Mouse (Mus musculus) retina, embryonic 14.5 days (tissue): ENCODE measurements around the gene Phlda3.

Experiments
- DNase-seq: peaks from one replicate; pipeline ENCODE4 v3.0.0-alpha.2; 2015; ENCODE audit warnings: low spot score

The Phlda3 gene

DNA sequence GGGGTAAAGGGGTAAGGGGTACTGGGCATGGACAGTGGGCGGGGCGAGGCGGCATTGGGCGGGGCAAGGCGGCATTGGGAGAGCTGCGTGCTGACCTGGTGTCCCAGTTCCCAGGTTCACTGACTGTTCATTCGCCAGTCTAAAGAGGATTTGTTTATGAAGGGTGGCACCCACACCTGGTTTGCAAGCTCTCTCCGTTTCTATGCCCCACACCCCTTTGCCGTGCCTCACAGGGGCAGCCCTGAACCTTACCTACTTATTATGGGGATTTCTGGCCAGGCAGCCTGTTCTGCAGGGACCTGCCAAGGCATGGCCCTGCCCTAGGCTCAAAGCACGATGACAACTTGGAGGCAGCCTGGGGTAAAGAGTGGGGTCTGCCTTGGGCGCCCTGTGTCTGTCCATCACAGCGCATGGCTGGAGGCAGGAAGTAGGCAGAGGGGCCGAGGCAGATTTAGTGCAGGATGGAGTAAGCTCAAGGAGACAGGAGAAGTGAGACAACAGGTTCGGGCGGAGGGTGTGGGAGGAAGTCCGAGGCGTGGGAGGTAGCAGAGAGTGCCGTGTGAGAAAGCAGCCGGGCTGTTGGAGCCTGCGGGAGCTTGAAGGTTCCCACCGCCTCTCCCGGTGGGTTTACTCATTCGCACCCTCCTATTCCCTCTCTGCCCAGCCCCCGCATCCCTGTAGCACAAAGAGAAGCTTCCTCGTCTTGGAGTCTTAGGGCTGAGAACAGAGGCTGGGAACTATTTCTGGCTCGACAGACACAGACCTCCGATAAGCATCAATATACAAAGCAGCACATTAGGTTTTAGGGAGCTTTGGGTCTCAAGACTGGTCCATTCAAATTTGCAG is 27.7 kb downstream of the Phlda3 start:
- DNase-seq, result peak; percentile 47

DNA sequence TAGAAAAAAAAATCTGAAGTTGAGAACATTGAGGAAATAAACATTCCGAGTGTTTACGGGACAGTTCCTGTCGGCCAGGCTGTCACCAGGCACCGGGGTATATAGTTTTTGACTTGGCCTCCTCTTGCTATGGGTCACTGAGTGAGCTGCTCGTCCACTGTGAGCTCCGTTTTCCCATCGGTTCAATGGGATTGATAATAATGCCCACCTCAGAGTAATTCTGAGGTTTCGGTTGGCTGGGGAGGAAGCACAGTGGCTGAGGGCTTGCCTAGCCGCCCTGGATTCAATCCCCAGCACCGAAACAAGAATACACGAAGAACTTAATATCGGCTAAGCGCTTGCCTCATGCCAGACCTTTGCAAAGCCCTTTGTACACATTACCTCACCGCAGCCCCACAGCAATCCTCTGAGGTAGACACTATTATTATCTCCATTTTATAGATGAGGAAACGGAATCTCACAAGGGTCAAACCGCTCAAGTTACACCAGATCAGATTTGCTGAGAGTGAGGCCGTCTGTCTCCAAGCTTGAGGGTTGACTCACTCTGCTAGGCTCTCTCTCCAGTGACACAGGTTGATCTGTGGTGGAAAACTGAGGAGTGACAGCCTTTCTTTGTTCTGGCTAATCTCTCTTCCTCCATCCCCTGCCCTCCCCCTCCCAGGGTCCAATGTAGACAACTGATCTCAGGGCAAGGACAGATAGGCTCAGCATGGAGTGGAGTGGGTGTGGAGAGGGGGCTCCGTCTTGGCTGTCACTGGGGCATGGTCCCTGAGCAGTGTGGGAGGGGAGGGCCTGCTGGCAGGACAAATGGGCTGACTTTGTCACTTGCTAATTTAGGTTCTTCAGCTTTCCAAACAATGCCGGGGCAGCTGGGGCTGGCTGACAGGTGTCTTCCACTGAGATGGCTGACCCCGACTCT is 28.6 kb downstream of the Phlda3 start:
- DNase-seq, result peak; percentile 56

DNA sequence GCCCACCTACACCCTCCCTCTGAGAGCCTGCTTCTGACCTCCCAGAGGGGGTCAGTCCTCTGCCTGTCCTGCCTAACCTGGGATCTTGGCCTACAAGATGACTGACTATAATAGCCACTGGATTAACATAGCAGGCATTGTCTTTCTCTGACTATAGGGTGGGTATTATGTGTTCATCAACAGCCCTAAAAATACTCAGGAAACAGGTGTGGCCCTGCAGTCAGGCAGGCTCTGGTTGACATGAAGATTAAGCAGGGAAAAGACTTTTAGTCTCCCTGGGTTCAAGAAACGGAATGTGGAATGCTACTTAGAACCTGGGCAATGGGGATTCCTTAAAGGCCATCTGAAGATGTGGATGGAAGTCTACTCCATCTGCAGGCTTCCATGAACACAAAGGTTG is 32.6 kb downstream of the Phlda3 start:
- no peak for DNase-seq

DNA sequence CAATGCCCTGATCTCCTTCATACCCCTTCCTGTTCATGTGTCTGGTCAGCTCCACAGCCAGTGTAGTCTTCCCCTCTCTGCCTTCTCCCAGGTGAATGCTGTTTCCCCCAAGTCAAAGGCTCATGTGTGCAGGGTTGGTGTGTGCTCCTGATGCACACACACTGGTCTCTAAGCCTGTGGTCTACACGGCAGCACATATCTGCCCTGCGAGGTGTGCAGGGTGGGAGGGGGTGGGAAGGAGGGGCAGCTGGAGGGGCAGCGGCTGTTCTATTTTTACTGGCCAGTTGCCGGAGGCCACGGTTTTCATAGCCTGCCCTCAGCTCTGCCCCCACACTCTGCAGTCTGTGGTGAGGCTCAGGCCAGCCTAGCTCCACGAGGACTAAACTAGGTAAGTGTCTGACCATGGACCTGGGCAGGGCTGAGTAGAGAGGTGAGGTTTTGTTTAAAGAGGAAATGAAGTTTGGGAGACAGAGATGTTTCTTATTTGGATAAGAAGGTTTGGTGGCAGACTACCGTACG is 33.2 kb downstream of the Phlda3 start:
- DNase-seq, result no peak

DNA sequence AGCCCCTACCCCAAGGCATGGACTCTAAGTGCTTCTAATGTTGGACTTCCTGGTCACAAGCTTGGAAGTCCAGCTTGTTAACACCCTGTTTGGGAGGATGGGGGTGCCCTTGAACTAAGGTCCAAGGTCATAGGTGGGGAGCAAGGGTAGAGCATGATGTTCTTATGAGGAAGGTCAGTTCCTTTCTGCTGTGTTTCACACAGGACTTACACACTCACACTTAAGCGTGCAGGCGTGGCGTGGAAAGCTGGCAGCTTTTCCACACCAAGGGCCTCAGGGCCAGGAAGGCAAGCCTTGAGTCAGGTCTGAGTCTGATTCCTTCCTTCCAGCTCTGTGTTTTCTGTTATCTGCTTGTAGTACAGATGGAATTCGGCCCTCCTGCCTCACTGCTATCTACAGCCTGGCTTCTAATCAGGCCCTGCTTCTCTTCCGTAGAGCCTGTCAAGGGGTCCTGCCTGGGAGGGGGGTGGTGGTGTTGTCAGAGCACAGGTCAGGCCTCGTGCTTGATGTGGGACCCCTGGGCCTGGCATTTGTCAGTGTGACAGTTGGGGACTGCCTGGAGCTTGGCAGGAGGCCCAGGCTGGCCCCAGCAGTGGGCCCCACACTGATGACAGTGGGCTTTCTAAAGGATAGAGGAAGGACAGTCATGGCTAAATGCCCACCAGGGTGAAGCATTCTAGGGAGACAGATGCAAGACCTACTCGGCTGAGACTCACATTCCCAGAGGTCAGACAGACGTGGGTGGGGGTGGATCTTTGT is 34.5 kb downstream of the Phlda3 start:
- DNase-seq, result no peak

DNA sequence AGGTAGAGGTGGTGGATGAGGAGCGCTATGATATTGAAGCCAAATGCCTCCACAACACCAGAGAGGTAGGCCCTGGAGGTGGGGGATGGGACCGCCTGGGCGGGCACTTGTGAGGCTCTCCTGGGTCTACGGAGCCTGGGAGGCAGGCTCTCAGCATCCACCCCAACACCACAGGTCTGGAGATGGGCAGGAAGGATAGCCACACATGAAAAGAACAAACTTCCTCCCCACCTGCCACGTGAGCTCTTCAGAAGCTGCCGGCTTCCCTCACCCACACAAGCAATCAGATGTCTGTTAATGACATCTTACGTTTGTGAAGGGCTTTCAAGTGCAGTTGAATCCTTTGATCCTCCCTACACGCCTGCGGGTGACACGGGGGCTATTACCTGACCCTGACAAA is 41.6 kb downstream of the Phlda3 start:
- DNase-seq, result no peak

DNA sequence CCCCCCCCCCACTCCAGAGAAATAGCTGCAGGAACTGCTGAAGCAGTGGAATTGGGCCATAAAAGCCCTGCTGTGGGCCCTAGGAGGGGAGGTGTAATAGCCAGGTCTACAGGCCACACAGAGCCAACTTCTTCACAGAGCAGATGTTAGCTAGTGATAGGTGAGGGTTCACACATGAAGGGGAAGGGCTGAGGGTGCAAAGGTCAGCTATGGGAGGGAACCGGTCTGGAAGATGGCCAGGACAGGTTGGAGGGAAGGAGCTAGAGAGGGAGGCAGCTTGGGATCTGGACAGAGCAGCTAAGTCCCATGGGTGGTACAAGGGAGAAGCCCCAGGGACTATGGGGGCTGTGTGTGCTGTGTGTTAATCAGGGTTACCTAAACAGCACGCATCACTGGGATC is 44.3 kb downstream of the Phlda3 start:
- no peak for DNase-seq

DNA sequence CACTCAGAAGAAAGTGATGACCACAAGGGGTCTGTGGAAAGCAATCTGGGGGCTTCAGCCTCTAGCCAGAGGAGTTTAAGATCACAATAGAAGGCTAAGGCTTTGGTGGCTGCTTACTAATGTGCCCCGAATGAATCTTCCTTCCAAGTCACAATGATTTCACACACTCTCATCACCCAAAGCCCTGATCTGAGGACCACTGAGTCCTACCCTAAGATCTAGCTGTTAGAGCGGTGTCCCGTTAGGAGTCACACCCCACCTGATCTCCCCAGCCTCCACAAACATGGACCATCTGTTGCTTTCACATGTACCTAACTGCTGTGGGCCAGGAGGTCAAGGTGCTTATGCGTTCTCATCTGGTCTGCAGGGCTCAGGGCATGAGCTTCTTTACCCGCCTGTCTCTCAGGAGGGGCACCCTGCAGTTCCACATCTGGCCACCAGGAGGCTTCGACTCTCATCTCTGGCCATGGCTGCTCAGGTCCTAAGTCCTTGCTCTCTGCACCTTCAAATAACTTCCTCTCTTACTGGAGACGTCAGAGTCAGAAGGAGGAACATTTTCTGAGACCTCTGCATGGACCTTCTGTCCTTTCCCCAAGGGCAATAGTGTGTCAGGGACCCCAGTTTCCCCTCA is 45.2 kb downstream of the Phlda3 start:
- DNase-seq, result peak; percentile 94

DNA sequence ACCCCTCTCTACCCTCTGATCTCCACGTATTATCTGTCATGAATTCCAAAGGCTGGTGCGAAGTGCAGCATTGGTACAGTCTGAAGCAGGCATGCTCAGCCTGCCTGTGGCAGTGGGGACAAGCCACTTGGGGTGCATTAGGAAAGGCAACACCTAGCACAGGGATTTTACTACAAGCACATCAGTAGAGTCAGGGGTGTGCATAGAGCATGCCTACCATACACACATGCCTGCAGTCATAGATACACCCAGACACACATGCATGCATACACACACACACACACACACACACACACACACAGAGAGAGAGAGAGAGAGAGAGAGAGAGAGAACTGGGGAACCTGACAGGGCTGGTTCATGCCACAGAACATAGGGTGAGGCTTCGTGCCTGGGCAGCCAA is 46.3 kb downstream of the Phlda3 start:
- no peak for DNase-seq

DNA sequence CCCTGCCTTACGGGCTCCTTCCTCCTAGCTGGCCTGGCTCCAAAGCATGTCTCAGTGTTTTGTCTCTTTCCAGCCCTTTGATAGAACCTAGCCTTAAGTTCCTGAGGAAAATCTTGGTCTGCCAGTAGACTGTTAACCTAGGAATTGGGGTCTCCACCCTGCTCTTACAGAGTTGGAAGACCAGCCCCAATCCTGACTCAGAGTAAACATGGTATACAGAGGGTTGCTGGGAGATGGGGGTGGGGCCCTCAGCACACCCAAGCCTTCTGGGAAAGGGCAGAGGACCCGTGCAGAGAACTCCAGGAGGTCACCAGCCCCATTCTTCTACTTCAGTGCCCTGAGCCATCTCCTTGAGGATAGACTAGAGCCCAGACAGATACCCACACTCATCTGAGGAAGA is 46.7 kb downstream of the Phlda3 start:
- DNase-seq, result no peak

DNA sequence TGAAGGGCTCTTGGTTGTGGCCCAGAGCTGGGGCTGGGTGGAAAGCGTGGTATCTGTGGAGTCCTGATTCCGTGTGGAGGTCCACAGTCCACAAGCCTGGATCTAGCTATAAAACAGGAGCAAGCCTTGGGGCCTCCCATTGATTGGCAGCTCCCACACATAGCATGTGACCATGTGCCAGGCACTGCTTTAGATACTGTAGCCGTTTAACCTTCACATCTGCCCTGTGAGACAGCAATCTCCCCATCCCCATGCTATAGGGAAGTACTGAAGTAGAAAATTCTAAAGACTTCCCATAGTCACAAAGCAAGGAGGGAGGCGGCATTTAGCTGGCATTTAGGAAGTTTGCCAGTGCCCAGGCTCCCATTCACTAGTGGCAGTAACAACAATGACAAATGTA is 47.2 kb downstream of the Phlda3 start:
- no peak for DNase-seq

DNA sequence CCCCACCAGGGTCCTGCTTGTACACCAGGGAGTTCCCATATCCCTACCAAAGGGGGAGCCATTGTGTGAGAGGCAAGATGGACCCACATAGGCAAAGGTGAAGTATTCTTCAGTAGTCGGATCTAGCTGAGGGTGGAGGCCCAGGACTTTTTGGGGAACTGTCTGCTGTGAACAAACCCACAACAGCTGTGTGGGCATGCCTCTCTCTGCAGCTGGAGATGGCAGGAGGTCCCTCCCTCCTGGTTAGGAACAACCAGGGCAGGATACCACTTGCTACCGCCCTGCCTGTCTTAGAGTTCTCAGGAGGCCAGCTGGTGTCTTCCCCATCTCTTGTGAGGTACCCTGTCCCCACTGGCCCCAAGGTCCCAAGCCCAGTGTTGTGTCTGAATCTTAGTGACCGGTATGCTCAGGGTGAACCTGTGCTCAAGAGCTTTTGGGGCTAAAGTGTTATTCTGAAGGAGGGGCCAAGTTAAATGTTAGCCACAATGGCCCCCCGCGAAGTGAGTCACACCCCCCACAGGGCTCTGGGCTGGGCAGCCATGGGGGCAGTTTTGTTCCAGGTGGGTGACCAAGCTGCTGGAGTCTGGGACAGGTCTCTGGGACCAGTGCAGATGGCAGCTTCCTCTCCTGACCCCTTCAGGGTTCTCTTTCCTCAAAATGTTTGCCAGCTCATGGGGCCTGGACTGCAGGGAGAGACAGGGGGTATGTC is 47.9 kb downstream of the Phlda3 start:
- DNase-seq, result no peak

DNA sequence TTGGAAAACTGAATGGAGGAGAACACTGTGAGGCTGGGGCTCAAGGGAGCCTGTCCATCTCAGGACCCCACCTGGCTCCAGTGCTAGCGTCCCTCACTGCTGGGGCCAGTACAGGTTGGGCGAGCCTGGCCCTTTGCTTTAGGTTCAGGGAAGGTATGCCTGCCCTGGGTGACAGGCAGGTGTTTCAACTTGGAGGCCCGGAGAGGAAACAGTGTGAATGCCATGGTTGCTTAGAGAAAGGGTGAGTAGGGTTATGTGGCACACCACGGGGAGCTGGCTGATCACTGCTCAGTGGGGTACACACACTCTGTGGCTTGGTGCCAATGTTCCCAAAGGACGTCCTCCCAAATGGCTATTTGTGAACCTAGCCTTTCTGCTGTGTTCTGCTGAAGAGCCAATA is 48.6 kb downstream of the Phlda3 start:
- no peak for DNase-seq

DNA sequence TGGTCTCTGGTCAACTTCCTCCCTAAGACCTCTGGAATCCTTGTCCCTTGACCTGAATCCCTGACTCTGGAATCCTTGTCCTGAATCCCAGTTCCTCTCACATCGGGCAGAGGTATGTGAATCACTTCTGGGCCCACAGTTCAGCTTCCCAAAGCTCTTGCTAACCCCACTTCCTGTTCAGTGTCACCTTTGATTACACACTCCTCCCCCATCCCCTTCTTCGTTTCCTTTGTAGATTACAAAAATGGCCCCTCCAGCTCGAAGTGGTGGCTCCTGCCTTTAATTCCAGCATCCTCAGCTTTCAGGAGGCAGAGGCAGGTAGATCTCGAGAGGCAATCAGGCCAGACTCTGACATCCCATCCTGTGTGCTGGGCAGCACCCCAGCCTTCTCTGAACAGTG is 51.7 kb downstream of the Phlda3 start:
- no peak for DNase-seq

DNA sequence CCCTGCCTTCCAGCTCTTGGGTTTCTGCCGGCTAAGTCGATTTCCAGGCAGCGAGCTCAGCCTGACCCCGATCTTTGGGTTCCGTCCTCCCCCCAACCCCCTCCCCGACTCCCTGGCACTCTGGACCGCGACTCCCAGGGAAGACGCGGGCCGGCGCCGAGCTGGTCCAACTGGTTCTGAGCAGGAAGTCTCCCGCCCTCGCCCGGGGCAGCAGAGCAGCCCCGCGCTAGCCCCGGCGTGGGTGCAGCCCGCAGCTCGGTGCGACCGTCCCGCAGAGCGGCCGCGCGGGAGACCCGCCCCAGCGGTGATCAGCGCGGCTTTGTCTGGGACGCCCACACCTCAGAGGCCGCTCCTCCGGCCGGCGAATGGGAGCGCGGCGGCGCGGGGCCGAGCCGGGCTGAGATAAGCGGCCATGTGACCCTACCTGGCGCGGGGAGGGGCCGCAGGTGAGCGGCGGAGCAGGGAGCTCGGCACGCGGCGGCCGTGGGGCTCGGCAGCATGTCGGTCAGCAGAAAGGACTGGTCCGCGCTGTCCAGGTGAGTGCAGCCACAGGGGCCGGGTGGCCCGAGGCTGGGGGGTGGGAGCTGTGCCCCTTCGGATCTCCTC is 52.7 kb downstream of the Phlda3 start, which contains the start of gene Lad1:
Gene Lad1 (plus strand): TSS at position 118 of the 606 bp plus-strand sequence.
- peak; percentile 48 for DNase-seq
